Mouse (Mus musculus) liver, embryonic 16.5 days (tissue): ENCODE measurements around the gene Drd5. TPM values are rescaled to one million over a fixed set of nuclear protein-coding genes. Genes with fewer than 3 reads are reported as not detected.

Experiments
- ATAC-seq: fragments of 200-750 bp; cut with Nextera tagmentation; 2 replicates; pipeline ENCODE4 v1.8.0; 2017; ENCODE audit warnings: low read depth, mild to moderate bottlenecking, moderate number of reproducible peaks, moderate library complexity
- H3K27ac ChIP-seq: fragments of 300-500 bp; sonication (generic); 2 replicates; pipeline ENCODE4 v1.5.1; 2014; ENCODE audit warnings: mild to moderate bottlenecking, low read length
- H3K27me3 ChIP-seq: fragments of 300-500 bp; sonication (generic); 2 replicates; pipeline ENCODE4 v1.6.1; 2014; ENCODE audit warnings: low read depth, low read length, mixed read lengths; ENCODE audit not compliant: control insufficient read depth, insufficient read depth
- H3K36me3 ChIP-seq: fragments of 300-500 bp; sonication (generic); 2 replicates; pipeline ENCODE4 v1.6.1; 2014; ENCODE audit warnings: mild to moderate bottlenecking; ENCODE audit not compliant: control insufficient read depth, insufficient read depth
- H3K4me1 ChIP-seq: fragments of 300-500 bp; sonication (generic); 2 replicates; pipeline ENCODE4 v1.6.1; 2014; ENCODE audit warnings: low read depth, low read length, mixed read lengths; ENCODE audit not compliant: control insufficient read depth
- H3K4me2 ChIP-seq: fragments of 300-500 bp; sonication (generic); 2 replicates; pipeline ENCODE4 v1.6.1; 2014; ENCODE audit warnings: low read depth, low read length, mixed read lengths
- H3K4me3 ChIP-seq: fragments of 300-500 bp; sonication (generic); 2 replicates; pipeline ENCODE4 v1.5.1; 2014; ENCODE audit warnings: low read depth, mild to moderate bottlenecking, low read length
- H3K9ac ChIP-seq: fragments of 300-500 bp; sonication (generic); 2 replicates; pipeline ENCODE4 v1.6.1; 2014; ENCODE audit warnings: low read depth, low read length
- H3K9me3 ChIP-seq: fragments of 300-500 bp; sonication (generic); replicated peaks from 2 replicates; pipeline ENCODE4 v1.6.1; 2016; ENCODE audit warnings: low read length; ENCODE audit not compliant: control insufficient read depth
- WGBS: fragments of 180-500 bp; shearing (Covaris S2); extraction: QIAGEN DNeasy Blood & Tissue Kit; methylation state at CpG from one replicate; pipeline ENCODE4 v1.1.7; 2014; ENCODE audit not compliant: insufficient replicate concordance; 5-methylcytosine and 5-hydroxymethylcytosine counted together
- polyA plus RNA-seq: library from polyadenylated mRNA; unstranded; fragments of >200 nt; fragmentation: Nextera tagmentation; extraction: Ambion mirVana; gene quantifications from 2 replicates; pipeline ENCODE4 v1.2.1, GENCODE M21; 2015

Gene Drd5
- not detected in 2 replicates for polyA plus RNA-seq

DNA sequence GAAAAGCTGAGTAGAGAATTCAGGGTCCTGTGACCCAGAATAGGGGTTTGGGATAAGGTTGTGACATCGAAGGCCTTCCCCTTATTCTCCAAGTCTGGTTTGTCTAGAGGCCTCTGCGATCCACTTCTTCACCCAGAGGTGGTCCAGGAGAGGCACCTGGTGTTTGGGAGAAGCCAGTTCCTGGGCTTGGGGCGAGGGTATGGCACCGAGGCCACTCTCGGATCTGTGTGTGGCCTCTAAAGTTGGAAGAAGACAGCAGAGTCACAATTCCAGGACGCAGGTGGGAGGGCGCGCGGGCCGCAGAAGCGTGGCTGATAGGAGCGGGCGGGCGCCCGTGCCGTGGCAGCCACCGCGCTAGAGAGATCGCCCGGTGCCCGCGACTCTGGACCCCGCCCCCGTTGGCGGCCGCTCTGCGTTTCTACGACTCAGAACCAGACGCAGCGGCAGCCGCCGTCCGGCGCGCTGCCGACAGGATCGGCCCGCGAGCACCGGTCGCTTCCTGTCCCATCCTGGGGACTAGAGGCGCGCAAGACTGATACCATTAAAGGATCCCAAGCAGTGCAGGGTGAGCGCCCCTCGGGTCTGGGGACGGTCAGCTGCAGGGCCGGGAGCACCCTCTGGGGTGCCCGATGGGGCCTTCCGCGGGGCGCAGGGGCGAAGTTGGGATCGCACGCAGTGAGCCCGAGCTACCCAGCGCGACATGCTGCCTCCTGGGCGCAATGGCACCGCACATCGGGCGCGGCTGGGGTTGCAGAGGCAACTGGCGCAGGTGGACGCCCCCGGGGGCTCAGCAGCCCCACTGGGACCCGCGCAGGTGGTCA, at the start of gene Drd5:
TSS of gene Drd5 (plus strand) at position 402 of the 821 bp plus-strand sequence.
- Histone ChIP-seq H3K27ac (no peak within 1 kb of the TSS), H3K36me3 (no peaks in the 10 kb centered on the region), H3K4me2 (no peak within 1 kb of the TSS), H3K27me3 (peaks cover 29% of the 10 kb centered on the region), H3K9me3 (no peaks in the 10 kb centered on the region), H3K4me1 (no peaks in the 10 kb centered on the region), H3K9ac (no peak within 1 kb of the TSS), H3K4me3 (no peak within 1 kb of the TSS)
- WGBS: 2% methylated on average over 67 of the region's 67 CpGs
- no peak for ATAC-seq

DNA sequence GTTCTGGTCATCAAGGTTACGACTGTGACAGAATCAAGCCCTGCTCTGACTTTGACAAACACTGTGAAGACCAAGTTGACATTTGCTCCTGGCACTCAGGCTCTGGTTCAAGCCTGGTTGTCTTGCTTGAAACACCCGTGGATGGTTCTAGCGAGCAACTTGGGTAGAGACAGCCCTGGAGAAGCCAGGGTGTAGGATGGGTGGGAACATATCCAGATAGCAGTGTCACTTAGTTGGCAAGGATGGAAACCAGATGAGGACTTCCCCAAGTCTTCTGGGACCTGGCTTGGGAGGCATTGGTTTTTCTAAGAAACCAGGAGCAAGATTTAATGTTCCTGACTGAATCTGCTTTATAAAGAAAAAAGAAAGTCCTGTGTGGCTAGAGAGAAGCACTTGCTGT, 48.2 kb upstream of the Drd5 start:
- WGBS: 80% methylated on average over 3 of the region's 3 CpGs
- H3K9me3 ChIP-seq: no peaks in the 10 kb centered on the region
- peaks cover 10% of the 10 kb centered on the region for H3K27me3 ChIP-seq
- H3K9ac ChIP-seq: no peak overlapping the region
- H3K27ac ChIP-seq: no peak overlapping the region
- no peaks in the 10 kb centered on the region for H3K4me1 ChIP-seq
- H3K4me3 ChIP-seq: no peak overlapping the region
- ATAC-seq: no peak
- peaks cover 11% of the 10 kb centered on the region for H3K36me3 ChIP-seq
- no peak overlapping the region for H3K4me2 ChIP-seq

DNA sequence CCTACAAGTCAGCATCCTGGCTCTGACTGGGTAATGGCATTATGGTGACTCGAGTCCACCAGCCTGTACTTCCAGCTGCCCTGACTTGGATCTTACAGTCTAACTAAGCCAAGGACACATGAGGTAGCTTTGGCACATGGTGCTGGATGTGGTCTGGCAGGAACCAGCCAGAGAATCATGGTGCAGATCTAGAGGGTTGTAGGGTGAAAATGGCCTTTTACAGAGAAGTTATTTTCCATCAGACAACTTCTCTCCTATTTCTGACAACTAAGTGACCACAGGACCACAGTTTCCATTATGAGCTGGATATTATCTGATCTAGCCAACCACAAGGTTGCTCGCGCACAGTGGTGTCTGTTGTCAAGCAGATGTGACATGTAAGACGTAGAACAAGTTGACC, 45.3 kb upstream of the Drd5 start:
- Histone ChIP-seq H3K27ac (no peak overlapping the region), H3K9me3 (no peaks in the 10 kb centered on the region), H3K4me3 (no peak overlapping the region), H3K36me3 (no peaks in the 10 kb centered on the region), H3K27me3 (peaks cover 36% of the 10 kb centered on the region), H3K9ac (no peak overlapping the region), H3K4me1 (no peaks in the 10 kb centered on the region), H3K4me2 (no peak overlapping the region)
- ATAC-seq: no peak
- 34% methylated on average over 4 of the region's 4 CpGs for WGBS

DNA sequence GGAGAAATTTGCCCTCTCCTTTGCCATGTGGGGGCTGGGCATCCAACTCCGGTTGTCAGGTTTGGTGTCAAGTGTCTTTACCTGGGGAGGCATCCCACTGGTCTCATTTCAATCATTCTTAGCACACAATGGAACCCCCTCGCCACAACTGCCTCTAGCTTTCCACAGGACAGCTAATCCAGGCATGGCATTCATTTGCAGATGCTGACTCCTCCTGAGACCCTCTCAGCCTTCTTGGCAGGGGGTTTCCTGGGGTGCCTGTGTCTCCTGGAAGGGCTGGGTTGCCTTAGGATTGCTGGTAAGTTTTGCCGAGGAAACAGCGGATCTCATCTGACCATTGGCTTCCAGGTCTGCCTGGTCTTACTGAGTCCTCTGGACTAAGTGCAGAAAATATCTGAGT, 43.4 kb upstream of the Drd5 start, which contains the start of gene Otop1:
TSS of gene Otop1 (plus strand) at position 202 of the 400 bp plus-strand sequence.
- H3K36me3 ChIP-seq: no peaks in the 10 kb centered on the region
- H3K9me3 ChIP-seq: no peaks in the 10 kb centered on the region
- 16% methylated on average over 4 of the region's 4 CpGs for WGBS
- no peak for ATAC-seq
- H3K4me1 ChIP-seq: no peaks in the 10 kb centered on the region
- H3K4me2 ChIP-seq: no peak within 1 kb of the TSS
- peaks cover 39% of the 10 kb centered on the region for H3K27me3 ChIP-seq
- H3K27ac ChIP-seq: no peak within 1 kb of the TSS
- no peak within 1 kb of the TSS for H3K9ac ChIP-seq
- no peak within 1 kb of the TSS for H3K4me3 ChIP-seq

DNA sequence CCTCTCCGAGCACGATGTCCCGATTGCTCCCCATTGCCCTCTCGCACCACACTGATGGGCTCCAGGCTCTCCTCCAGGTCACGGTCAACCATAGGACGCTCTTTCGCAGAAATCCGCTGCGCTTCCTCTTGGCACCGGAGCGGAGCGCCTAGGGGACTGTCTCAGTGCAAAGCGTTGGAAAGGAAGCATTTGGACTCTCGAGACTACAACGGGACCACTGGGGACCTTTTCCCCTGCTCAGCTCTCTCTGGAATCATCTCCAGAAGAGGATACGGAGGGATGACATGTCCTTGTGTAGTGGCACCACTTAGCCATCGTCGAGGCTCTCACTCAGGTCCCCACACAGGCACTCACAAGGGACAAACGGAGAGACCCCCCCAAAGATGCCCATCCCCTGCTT, 42.7 kb upstream of the Drd5 start:
- H3K27ac ChIP-seq: no peak overlapping the region
- H3K4me1 ChIP-seq: no peaks in the 10 kb centered on the region
- no peaks in the 10 kb centered on the region for H3K36me3 ChIP-seq
- H3K4me2 ChIP-seq: no peak overlapping the region
- H3K9me3 ChIP-seq: no peaks in the 10 kb centered on the region
- 2% methylated on average over 19 of the region's 19 CpGs for WGBS
- ATAC-seq: no peak
- H3K27me3 ChIP-seq: peaks cover 39% of the 10 kb centered on the region
- no peak overlapping the region for H3K9ac ChIP-seq
- no peak overlapping the region for H3K4me3 ChIP-seq

DNA sequence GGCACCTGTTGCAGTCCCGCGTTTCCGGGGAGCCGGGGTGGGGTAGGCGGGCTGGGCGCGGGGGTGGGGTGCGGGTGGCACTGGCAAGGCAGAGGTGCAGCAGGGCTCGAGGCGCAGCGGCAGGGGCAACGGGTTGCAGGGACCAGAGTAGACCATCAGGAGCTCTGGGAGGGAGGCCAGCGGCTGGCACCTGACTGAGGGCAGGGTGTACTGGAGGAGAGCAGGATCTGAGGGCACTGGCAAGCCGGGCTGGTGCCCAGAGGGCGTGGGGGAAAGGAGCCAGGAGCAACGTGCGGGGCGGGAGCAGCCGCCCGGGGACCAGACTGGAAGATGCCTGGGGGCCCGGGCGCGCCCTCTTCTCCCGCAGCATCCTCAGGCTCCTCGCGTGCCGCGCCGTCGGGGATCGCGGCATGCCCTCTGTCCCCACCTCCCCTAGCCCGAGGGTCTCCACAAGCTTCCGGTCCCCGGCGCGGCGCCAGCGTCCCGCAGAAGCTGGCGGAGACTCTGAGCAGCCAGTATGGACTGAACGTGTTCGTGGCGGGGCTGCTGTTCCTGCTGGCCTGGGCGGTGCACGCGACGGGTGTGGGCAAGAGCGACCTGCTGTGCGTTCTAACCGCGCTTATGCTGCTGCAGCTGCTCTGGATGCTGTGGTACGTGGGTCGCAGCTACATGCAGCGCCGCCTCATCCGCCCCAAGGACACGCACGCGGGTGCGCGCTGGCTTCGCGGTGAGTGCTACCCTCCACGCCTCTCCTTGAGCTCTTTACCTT, 41.9 kb upstream of the Drd5 start:
- 3% methylated on average over 65 of the region's 65 CpGs for WGBS
- no peak overlapping the region for H3K27ac ChIP-seq
- H3K9me3 ChIP-seq: no peaks in the 10 kb centered on the region
- no peaks in the 10 kb centered on the region for H3K36me3 ChIP-seq
- peaks cover 39% of the 10 kb centered on the region for H3K27me3 ChIP-seq
- H3K9ac ChIP-seq: no peak overlapping the region
- H3K4me2 ChIP-seq: no peak overlapping the region
- H3K4me1 ChIP-seq: no peaks in the 10 kb centered on the region
- ATAC-seq: no peak
- H3K4me3 ChIP-seq: no peak overlapping the region

DNA sequence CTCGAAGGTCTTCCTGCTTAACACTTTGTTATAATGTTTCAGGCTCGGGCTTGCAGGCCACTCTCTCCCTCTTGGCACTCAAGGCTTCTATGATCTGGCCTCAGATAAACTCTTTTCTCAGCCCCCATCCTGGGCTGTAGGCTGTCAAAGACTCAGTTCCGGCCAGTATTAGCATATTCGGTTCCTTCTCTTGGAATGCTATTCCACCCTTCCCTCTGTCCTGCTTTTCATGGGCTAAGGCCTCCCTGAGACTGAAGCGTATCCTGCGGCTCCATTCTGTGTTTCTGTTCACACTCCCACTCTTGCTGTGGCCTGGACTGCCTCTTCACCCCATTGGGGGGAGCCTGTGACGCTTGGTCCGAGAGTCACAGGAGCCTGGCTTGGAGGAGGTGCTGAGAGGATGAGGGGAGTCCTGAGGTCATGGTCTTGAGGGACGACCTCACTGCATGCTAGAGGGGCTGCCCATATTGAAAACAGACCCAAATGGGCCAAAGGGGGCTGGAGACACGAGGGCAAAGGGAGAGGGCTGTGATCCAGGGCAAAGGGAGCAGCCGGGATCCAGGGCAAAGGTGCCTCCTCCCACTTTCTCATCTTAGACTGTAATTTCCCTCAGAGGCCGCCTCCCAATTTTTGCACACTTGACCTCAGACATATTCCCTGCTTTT, 41.1 kb upstream of the Drd5 start:
- H3K9me3 ChIP-seq: no peaks in the 10 kb centered on the region
- no peaks in the 10 kb centered on the region for H3K36me3 ChIP-seq
- no peak overlapping the region for H3K27ac ChIP-seq
- no peak overlapping the region for H3K4me2 ChIP-seq
- no peak for ATAC-seq
- no peak overlapping the region for H3K4me3 ChIP-seq
- H3K4me1 ChIP-seq: no peaks in the 10 kb centered on the region
- H3K9ac ChIP-seq: no peak overlapping the region
- WGBS: 16% methylated on average over 12 of the region's 12 CpGs
- H3K27me3 ChIP-seq: peaks cover 39% of the 10 kb centered on the region

DNA sequence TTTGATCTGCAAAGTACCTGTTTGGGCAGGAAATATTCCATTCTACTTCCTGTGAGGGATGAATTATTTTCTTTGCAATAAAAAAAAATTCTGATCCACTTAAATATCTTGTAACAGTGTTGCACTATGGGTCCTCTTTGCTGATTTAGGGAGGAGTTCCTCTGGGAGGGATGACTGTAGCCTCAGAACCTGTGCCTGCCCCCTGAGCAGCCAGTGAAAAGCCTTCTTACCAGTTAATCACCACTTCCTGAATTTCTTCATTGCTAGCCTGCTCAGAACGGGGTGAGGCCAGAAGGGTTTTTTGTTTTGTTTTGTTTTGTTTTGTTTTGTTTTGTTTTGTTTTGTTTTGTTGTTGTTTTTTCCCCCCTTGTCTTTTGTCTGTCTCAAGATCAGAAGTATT, 39.1 kb upstream of the Drd5 start:
- 3% methylated on average over 1 of the region's 1 CpGs for WGBS
- peaks cover 38% of the 10 kb centered on the region for H3K27me3 ChIP-seq
- H3K9me3 ChIP-seq: no peaks in the 10 kb centered on the region
- no peak overlapping the region for H3K4me2 ChIP-seq
- no peak for ATAC-seq
- H3K4me1 ChIP-seq: no peaks in the 10 kb centered on the region
- no peaks in the 10 kb centered on the region for H3K36me3 ChIP-seq
- H3K4me3 ChIP-seq: no peak overlapping the region
- H3K9ac ChIP-seq: no peak overlapping the region
- H3K27ac ChIP-seq: no peak overlapping the region
